In the genomic region with DNA sequence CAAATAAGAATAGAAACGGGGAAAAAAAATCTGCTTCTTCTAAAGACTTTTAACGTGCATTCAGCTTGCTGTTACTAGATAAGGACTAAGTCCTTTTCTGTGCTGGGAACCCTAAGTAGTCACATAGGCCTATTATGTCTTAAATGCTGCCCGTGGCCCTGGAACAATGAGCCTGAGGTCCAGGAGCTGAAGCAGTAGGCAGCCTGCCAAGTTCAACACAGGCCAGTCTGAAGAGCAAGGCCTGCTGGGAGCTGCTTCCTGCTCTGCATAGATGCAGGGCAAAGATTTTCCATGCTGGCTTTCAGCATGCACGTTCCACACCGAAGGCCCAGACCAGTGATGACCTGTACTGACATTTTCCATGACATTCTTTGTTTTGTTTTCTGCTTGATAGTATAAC, we compare ENCODE assay signal across 8 mouse cellular contexts.
A peak's percentile ranks its signal among the peaks of the same experiment; 100 is the strongest.
DNase-seq lines count a peak whose midpoint lies in the region; ATAC-seq and TF ChIP-seq lines count a peak whose summit lies in the region.

No protein-coding gene starts in this region.

- H3K79me2 ChIP-seq in liver, adult 2 months (ENCODE audit: control insufficient read depth, insufficient read depth, low read length), result no peaks in the 10 kb centered on the region

- WGBS in forebrain, embryonic 14.5 days, result 9% methylated on average over 5 of the region's 5 CpGs
- WGBS in heart, embryonic 15.5 days, result 9% methylated on average over 5 of the region's 5 CpGs
- WGBS in kidney, postnatal 0 days, result 24% methylated on average over 5 of the region's 5 CpGs
- WGBS in liver, adult 2 months, result 19% methylated on average over 5 of the region's 5 CpGs
- 41% methylated on average over 5 of the region's 5 CpGs for WGBS in neural tube, embryonic 11.5 days

- H3K4me1 ChIP-seq in forebrain, embryonic 14.5 days (ENCODE audit: control insufficient read depth, insufficient read depth, low read length), result no peaks in the 10 kb centered on the region; the same call in 1 of the 2 replicates
- H3K4me1 ChIP-seq in heart, embryonic 15.5 days (replicated peaks), result peaks cover 20% of the 10 kb centered on the region
- H3K4me1 ChIP-seq in kidney, postnatal 0 days (replicated peaks; ENCODE audit: insufficient read depth, low read length), result 0 out of 2 replicates have a peak, but pooled peaks cover 6% of the 10 kb centered on the region
- H3K4me1 ChIP-seq in liver, adult 2 months (ENCODE audit: control insufficient read depth, insufficient read depth, low read length), result no peaks in the 10 kb centered on the region; the same call in 1 of the 2 replicates
- H3K4me1 ChIP-seq in neural tube, embryonic 11.5 days (ENCODE audit: control insufficient read depth, insufficient read depth, low read length), result peaks cover 3% of the 10 kb centered on the region; the same call in 1 of the 2 replicates

- no peak overlapping the region for H3K4me3 ChIP-seq in forebrain, embryonic 14.5 days (ENCODE audit: low read depth, low read length)
- H3K4me3 ChIP-seq in heart, embryonic 15.5 days, result no peak overlapping the region
- H3K4me3 ChIP-seq in kidney, postnatal 0 days (replicated peaks; ENCODE audit: low read depth, low read length), result no peak overlapping the region
- H3K4me3 ChIP-seq in liver, adult 2 months (ENCODE audit: insufficient read depth, low read depth, low read length), result no peak overlapping the region
- no peak overlapping the region for H3K4me3 ChIP-seq in neural tube, embryonic 11.5 days (ENCODE audit: low read depth, low read length)

- no peaks in the 10 kb centered on the region for H3K27me3 ChIP-seq in forebrain, embryonic 14.5 days (replicated peaks; ENCODE audit: control insufficient read depth, insufficient read depth, low read length)
- no peaks in the 10 kb centered on the region for H3K27me3 ChIP-seq in heart, embryonic 15.5 days
- H3K27me3 ChIP-seq in kidney, postnatal 0 days (ENCODE audit: insufficient read depth, low read length), result no peaks in the 10 kb centered on the region
- H3K27me3 ChIP-seq in liver, adult 2 months (ENCODE audit: control insufficient read depth, insufficient read depth, low read length), result no peaks in the 10 kb centered on the region
- H3K27me3 ChIP-seq in neural tube, embryonic 11.5 days (ENCODE audit: control insufficient read depth, insufficient read depth, low read length), result no peaks in the 10 kb centered on the region

- no peaks in the 10 kb centered on the region for H3K9me3 ChIP-seq in forebrain, embryonic 14.5 days (replicated peaks; ENCODE audit: control insufficient read depth, low read length)
- no peaks in the 10 kb centered on the region for H3K9me3 ChIP-seq in heart, embryonic 15.5 days (replicated peaks)
- H3K9me3 ChIP-seq in kidney, postnatal 0 days (replicated peaks; ENCODE audit: low read length), result no peaks in the 10 kb centered on the region
- H3K9me3 ChIP-seq in neural tube, embryonic 11.5 days (ENCODE audit: control insufficient read depth, low read length), result no peaks in the 10 kb centered on the region

- H3K27ac ChIP-seq in forebrain, embryonic 14.5 days (ENCODE audit: low read depth, low read length), result 0 out of 2 replicates have a peak overlapping the region, but pooled peaks have one; percentile 16
- H3K27ac ChIP-seq in heart, embryonic 15.5 days, result peak overlapping the region; percentile 80
- H3K27ac ChIP-seq in kidney, postnatal 0 days, result peak overlapping the region; percentile 54; the same call in 1 of the 2 replicates
- no peak overlapping the region for H3K27ac ChIP-seq in liver, adult 2 months (replicated peaks; ENCODE audit: insufficient read depth, low read depth, low read length)
- no peak overlapping the region for H3K27ac ChIP-seq in neural tube, embryonic 11.5 days (ENCODE audit: low read depth, low read length)

- H3K9ac ChIP-seq in forebrain, embryonic 14.5 days (ENCODE audit: low read length), result no peak overlapping the region
- no peak overlapping the region for H3K9ac ChIP-seq in heart, embryonic 15.5 days
- no peak overlapping the region for H3K9ac ChIP-seq in kidney, postnatal 0 days (ENCODE audit: low read depth, low read length)
- H3K9ac ChIP-seq in liver, adult 2 months (ENCODE audit: low read depth, low read length), result no peak overlapping the region
- H3K9ac ChIP-seq in neural tube, embryonic 11.5 days (ENCODE audit: low read length), result no peak overlapping the region

- no peak overlapping the region for H3K4me2 ChIP-seq in forebrain, embryonic 14.5 days (ENCODE audit: low read length)
- H3K4me2 ChIP-seq in heart, embryonic 15.5 days, result no peak overlapping the region
- no peak overlapping the region for H3K4me2 ChIP-seq in kidney, postnatal 0 days (ENCODE audit: low read length)
- no peak overlapping the region for H3K4me2 ChIP-seq in neural tube, embryonic 11.5 days (ENCODE audit: low read depth)

- no peaks in the 10 kb centered on the region for H3K36me3 ChIP-seq in forebrain, embryonic 14.5 days (ENCODE audit: control insufficient read depth, insufficient read depth, low read length)
- H3K36me3 ChIP-seq in heart, embryonic 15.5 days, result no peaks in the 10 kb centered on the region
- H3K36me3 ChIP-seq in kidney, postnatal 0 days (ENCODE audit: insufficient read depth, low read length), result no peaks in the 10 kb centered on the region
- H3K36me3 ChIP-seq in liver, adult 2 months (ENCODE audit: control insufficient read depth, insufficient read depth, low read length), result no peaks in the 10 kb centered on the region
- no peaks in the 10 kb centered on the region for H3K36me3 ChIP-seq in neural tube, embryonic 11.5 days (ENCODE audit: control insufficient read depth, insufficient read depth, low read length)

- ATAC-seq in forebrain, embryonic 14.5 days, result peak; percentile 85
- ATAC-seq in heart, embryonic 15.5 days (replicated peaks; ENCODE audit: insufficient number of reproducible peaks, insufficient read depth, low FRiP score, low read depth), result peak; percentile 95
- peak; percentile 72 for ATAC-seq in kidney, postnatal 0 days (replicated peaks; ENCODE audit: low FRiP score, low read depth)
- ATAC-seq in neural tube, embryonic 11.5 days (ENCODE audit: insufficient read depth, low FRiP score, low TSS enrichment), result peak; percentile 60; the same call in 1 of the 2 replicates

- no peak for TF ChIP-seq CTCF in kidney, postnatal 0 days (IDR thresholded peaks at IDR 0.05; ENCODE audit: low read depth)
- TF ChIP-seq CTCF in liver, adult 2 months (IDR thresholded peaks at IDR 0.05; ENCODE audit: low read depth, low read length), result no peak

- peak; percentile 30 to 63 for DNase-seq in urinary bladder, adult 18-20 months (ENCODE audit: low spot score in 2 of 2)
- no peak for DNase-seq in urinary bladder, postnatal 10 days (ENCODE audit: low spot score)
- DNase-seq in forebrain, embryonic 14.5 days (ENCODE audit: low spot score), result peak; percentile 84
- DNase-seq in kidney, postnatal 0 days (ENCODE audit: low spot score), result peak; percentile 89
- peak; percentile 64 for DNase-seq in liver, adult 2 months (ENCODE audit: extremely low read depth, low read depth, low spot score)
- DNase-seq in neural tube, embryonic 11.5 days (ENCODE audit: low spot score), result peak; percentile 72
- peak; percentile 52 to 79 for DNase-seq in urinary bladder, postnatal 36 days (ENCODE audit: low spot score in 2 of 2)

- no peak for TF ChIP-seq POLR2A in liver, adult 2 months (IDR thresholded peaks at IDR 0.05; ENCODE audit: extremely low read depth, insufficient read depth, low read length)

Comparison
In these comparisons a context has a peak if more than half of its experiments do, and no peak if none do; other contexts are left out.
1. H3K27ac ChIP-seq: peak in forebrain, embryonic 14.5 days (single experiment), heart, embryonic 15.5 days (single experiment) and kidney, postnatal 0 days (single experiment); none in liver, adult 2 months (single experiment) and neural tube, embryonic 11.5 days (single experiment).
2. Peak in every context shown above with its lines, with median percentiles within 50 percentile points of each other: ATAC-seq.